Mouse (Mus musculus): Measurements from ENCODE around the gene Lbhd2.

DNA sequence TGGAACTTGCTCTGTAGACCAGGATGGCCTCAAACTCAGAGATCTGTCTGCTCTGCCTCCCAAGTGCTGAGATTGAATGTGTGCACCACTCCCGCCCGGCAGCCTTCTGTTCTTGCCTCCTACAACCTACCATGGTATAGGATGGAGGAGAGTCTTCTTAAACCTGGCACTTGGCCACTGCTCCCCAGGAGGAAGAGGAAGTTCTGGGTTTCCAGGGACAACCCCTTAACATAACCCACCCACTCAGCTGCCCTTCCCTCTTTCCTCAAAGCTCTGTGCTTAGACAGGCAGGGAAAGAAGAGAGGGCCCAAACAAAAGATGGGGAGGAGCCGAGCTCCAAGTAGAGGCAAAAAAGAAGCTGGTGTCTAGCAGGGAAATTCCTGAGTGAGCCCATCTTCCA, 34.9 kb downstream of the Lbhd2 start:
- TF ChIP-seq CTCF (IDR thresholded peaks at IDR 0.05; ENCODE audit: control insufficient read depth, insufficient read depth, insufficient read length) (no peak), MYOD1 (IDR thresholded peaks at IDR 0.05; ENCODE audit: control insufficient read depth, insufficient read length, low read depth) (no peak), MAX (IDR thresholded peaks at IDR 0.05) (no peak), CEBPB (IDR thresholded peaks at IDR 0.05; ENCODE audit: low read depth) (no peak), FOSL1 (IDR thresholded peaks at IDR 0.05; ENCODE audit: insufficient read depth, low read length, poor library complexity, severe bottlenecking) (no peak), USF1 (IDR thresholded peaks at IDR 0.05; ENCODE audit: low read depth) (no peak), MYOG (IDR thresholded peaks at IDR 0.05; ENCODE audit: control insufficient read depth, extremely low read depth, insufficient read length) (no peak)

Data from C2C12 (cell line).